Mouse (Mus musculus): ENCODE data around the gene Ctss. TPM values are rescaled to one million over a fixed set of nuclear protein-coding genes. Genes with fewer than 3 reads are reported as not detected.

Ctss gene
- polyA plus RNA-seq (2017; shearing (Covaris generic)), result 100 to 1,000 TPM; 244 to 569 (median 448) TPM

DNA sequence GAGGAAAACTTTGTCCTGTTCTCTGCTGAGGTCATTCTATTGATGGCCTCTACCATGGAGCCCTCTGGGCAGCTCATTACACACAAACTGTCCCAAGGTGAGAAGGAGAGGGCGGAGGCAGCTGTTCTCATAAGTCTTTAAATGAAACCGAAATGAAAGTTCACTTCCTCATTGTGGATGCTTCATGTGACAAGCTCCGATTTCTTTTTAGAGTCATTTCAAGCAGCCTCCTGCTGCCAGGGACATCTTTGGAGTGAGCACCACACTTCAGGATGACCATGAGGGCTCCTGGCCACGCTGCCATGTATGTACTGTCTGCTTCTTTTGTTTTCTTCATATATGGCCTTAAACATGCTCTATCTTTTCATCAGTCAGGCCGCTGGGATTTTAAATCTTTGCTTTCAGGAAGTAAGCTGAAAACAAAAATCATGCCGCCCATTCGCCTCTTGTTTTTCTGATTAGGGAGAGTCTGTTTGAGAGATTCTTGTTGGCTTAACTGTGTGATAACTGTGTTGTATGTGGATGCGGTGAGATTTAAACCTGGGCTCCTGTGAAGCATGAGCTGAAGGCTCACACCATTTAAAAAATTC, at the start of gene Ctss:
Gene Ctss (plus strand): TSS at position 165 of the 590 bp plus-strand sequence.
- peak; percentile 55 for ATAC-seq

DNA sequence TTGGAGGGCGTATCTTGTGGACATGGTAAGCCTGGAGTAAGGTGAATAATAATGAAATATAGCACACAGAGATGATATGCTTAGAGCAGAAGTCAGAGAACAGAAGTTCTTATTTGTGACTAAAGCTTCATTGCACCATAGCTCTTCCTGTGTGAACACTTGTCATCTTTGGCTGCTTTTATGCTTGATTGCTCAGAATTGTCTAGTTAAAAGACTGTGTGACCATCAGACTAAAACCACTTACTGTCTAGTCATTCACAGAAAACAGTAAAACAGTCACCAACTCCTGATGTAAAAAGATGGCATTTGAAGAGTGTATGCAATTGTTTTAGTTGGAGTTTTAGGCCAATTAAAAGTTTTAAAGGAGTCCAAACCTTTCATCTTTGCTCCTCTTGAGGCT, 47.6 kb upstream of the Ctss start:
- ATAC-seq, result no peak

DNA sequence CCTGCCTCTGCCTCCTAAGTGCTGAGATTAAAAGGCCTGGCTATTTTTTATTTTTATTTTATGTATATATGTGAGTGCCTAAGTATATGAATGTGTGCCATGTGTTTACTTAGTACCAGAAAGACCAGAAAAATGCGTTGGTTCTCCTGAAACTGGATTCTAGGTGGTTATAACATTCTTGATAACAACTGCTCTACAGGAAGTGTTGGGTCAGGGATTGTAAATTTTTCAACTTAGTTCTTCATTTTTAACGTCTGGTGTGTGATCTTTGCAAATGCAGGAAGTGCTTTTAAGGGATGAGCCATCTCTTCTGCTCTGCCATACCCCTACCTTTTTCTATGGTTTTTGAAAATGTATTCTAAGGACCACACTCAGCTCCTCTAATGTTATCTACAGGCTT, 40.2 kb upstream of the Ctss start:
- ATAC-seq, result no peak

DNA sequence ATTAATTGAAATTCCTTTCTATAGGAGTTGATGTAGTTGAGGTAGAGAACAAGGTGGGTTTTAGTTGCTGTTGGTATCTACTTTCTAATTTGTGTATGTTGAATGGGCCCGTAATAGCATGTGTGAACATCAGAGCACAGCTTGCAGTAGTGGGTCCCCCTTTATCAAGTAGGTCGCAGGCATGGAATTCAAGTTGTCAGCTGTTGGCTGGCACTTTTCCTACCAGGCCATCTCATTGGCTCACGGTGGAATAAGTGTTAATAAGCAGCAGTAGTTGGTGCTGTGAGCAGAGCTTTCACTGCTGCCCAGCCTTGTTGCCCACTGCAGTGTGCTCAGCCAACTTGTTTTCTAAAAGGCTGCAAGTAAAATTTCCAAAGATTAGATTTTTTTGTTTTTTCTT, 37.9 kb upstream of the Ctss start:
- no peak for ATAC-seq

DNA sequence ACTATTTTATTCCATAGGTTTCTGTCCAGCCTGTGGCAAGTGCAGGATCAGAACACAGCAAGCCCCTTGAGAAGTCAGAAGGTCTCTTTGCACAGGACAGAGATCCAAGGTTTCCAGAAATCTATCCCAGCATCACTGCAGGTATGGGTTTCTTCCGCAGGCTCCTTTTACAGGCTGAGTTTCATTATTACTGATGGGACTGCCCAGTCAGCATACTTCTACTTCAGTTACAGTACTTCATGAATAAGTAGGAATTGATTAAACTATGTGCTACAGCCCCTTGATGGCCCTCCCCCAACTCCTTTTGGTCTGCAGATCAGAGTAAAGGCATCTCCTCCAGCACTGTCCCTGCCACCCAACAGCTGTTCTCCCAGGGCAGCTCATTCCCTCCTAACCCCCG, 36.3 kb upstream of the Ctss start:
- no peak for ATAC-seq

DNA sequence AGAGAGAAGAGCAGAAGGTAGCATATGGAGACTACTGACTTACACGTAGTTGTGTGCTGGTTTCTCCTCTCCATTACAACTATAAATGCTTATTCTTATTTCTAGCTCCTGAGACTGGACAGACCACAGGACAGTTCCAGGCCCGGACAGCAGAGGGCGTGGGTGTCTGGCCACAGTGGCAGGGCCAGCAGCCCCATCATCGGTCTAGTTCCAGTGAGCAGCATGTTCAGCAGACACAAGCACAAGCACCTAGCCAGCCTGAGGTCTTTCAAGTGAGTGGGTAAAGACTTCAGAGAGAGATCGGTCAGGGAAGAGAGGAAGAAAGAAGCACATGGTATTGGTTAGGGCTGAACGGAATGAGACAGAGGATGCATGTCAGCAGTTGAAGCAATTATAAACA, 32.2 kb upstream of the Ctss start:
- ATAC-seq, result no peak

DNA sequence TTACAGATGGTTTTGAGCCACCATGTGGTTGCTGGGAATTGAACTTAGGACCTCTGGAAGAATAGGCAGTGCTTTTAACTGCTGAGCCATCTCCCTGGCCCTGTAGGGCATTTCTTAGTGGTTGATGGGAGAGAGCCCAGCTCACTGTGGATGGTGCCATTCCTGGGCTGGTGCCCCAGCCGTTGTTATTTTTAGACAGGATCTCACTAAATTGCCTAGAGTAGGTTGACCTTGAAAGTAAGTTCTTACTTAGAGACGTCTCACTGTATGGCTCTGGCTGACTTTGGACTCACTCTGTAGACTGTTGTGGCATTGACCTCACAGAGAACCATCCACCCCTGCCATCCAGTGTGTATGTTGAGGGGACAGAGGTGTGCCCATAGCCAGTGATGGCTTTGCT, 28.4 kb upstream of the Ctss start:
- no peak for ATAC-seq

DNA sequence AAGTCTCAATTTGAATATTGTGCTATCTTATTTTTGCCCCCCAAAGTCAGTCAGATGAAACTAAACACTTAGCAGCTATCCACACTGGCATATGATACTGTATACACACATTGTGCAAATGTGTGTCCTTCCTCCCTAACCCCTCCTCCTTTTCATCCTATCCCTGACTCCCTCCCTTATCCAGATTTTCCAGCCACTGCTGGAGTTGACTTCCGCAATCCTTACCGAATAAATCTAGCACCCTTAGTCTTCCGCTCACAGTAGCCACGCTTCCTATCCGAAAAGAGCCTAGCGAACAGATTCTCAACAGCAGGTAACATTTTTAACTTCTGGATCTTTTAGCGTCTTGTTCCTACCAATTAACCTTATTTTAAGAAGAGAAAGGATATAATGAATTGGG, 27.6 kb upstream of the Ctss start, which contains the start of gene Ctsk:
Gene Ctsk (plus strand): TSS at position 233 of the 400 bp plus-strand sequence.
- no peak for ATAC-seq

DNA sequence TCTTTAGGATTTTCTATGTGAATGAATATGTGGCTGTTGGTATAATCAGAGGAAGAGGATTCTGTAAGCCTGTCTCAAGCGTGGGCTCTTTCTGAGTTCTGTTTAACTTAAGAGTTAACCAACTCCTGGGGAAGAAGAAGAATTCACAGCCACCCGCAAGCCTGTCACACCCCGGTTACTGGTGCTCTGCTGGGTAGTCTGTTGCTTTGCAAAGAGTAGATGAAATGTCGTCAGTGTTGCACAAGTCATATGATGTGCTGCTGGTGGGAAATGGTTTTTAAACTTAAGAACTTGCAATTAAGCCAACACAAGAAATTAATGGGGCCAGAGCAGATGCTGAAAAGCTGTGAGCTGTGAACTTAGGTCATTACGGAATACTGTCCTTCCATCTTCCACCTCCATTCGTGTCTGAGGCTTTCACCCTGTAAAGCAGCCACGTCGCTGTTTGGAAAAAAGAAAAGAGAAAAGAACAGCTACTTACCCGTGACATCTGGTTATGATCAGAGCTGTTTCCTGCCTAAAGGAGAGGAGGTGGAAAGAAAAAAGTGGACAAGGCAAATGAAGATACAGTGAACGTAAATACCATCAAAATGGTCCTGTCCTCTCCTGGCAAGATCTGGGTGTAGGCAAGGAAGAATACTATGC, 27.0 kb upstream of the Ctss start:
- ATAC-seq, result no peak

DNA sequence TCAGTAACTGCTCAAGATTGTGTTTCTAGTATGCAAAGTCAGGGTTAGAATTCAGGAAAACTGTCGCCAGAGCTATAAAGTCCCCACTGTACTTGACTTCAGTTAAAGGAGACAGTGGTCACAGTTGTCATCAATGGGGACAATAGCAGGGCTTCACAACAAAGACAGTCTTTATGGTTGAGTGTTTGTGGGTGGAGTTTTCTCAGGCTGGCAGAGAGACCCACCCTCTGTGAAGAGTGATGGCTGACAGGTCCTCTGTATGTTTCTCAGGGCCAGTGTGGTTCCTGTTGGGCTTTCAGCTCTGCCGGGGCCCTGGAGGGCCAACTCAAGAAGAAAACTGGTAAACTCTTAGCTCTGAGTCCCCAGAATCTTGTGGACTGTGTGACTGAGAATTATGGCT, 24.3 kb upstream of the Ctss start:
- ATAC-seq, result no peak

DNA sequence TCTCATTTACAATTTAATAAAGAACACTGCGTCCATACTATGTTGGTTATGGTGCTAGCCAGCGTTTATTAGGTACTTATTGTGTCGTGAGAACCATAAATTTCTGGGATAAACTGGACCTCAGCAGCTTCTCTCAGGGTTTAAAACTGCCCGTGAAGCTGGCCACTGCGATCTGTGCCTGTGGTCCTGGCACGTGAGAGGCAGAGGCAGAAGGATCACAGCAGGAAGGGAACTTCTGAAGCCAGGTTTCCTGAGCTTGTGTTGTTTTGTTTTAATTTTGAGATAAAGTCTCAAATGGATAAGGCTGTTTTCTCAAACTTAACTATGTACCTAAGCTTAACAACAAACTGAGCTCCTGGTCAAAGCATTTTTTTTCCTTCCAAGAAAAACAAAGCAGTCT, 17.2 kb upstream of the Ctss start:
- no peak for ATAC-seq

DNA sequence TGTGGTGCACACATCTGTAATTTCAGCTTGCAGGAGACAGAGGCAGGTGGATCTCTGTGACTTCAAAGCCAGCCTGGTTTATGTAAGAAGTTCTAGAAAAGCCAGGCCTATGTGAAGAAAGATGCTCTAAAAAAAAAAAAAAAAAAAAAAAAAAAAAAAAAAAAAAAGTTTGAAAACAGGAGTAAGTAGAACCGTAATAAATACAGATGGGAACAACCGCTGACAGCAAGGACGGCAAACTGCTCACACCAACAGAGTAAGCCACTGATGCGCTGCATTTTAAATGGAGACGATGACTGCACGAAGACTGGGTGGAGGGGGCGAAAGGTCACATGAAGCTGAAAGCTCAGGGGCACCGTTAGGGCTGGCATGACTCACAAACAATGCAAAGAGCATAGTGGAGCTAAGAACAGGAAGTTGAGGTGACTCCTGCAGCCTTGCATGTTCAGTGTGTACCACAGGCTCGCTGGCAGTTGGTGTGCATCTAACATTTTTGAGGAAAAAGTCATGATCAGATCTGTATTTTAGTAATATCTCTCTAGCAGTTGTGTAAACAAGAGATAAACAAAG, 14.9 kb upstream of the Ctss start:
- peak; percentile 99 for ATAC-seq

DNA sequence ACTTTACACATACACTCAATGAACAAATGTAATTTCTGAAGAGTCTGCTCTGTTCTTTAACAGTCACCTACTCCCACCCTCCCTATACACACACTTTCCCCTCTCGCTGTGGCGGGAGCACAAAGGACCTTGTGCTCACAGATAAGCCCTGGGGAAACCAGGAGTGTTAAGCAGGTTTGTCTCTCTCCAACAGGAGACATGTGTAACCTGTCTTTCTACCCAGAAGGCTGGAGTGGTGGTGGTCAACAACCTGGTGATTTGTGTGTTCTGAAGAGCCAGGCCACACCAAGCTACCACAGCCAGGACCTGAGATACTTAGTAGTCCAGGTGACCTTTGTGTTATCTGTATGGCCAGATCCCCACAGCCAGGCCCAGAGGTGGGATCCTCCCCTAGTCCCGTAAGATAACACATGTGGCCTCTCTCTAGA, 10.0 kb upstream of the Ctss start:
- no peak for ATAC-seq

DNA sequence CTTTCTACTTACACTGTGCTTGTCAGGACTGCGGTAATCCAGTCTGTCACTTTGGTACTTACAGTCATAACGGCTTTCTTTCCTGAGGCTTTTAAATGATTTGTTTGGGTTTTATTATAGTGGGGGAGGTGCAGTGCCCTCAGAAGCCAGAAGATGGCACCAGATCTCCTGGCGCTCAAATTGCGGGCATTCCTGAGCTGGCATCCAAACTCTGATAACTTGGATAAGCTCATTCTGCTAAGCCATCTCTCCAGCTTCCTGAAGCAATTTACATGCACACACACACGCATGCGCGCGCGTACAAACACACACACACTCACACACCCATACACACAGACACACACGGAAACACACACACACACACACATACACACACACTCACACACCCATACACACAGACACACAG, 9.1 kb upstream of the Ctss start:
- ATAC-seq, result peak; percentile 84

DNA sequence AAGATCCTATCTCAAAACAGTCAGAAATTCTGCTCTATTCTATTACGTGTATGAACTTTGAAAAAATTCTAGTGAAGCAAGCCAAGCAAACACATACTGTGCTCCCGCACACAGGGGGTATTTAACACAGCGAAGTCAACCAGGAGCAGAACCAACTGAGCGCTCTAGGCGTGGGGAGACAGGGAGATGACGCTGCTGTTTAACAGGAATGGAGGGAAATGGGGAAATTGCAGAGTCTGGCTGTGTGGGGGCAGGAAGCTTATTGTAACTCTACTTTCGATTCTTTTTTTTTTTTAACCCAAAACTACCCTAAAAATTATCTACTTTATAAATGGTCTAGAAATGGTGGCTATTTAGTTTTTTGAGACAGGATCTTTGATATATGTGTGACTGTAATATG, 7.7 kb upstream of the Ctss start:
- ATAC-seq, result no peak

DNA sequence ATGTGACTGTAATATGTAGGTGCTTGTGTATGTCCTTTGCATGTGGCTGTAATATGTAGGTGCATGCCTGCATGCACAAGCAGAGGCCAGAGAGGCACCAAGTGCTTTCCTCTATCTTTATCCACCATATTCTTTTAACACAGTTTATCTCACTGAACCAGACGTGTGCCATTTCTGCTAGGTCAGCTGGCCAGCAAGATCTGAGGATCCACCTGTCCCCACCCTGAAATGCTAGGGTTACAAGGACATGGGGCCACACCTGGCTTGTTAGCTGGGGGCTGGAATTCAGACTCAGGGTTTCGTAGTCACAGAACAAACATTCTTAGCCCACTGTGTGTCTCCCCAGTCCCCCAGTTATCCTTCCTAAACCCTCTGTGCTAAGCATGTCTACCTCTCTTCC, 7.3 kb upstream of the Ctss start:
- no peak for ATAC-seq

DNA sequence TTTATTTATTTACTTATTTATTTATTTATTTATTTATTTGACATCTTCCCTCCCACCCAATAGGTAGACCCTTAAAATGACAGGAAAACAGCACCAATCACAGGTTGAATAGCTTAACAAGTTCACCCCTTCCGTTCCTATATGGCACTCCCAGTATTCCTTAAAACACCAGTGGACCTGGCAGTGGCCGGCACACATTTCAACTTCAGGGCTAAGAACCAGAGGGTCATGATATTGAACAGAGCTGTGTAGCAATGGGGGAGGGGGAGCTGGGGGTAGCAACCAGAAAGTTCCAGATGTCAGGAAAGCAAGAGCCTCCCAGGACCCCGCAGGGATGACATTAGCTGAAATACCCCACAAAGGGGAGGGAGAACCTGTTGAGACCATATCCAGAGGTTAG, 6.5 kb upstream of the Ctss start:
- no peak for ATAC-seq

DNA sequence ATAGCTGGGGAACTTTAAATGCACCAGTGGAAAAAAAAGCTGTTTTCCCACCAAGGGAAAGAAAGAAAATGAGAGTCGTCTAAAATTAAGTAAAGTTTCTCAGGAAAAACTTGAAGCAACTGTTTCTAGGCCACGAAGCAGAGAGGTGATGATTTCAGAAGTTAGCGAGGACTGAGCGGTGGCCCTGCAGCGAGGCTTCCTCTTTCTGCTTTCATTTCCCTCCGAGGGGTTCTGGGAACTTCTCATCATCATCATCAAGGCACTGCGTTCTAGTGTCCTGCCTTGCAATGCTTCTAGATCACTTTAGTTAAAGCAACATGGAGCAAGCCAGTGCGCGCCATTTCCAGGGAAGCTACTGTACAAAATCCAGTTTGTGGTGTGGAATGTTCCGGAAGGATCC, 5.4 kb upstream of the Ctss start:
- no peak for ATAC-seq

DNA sequence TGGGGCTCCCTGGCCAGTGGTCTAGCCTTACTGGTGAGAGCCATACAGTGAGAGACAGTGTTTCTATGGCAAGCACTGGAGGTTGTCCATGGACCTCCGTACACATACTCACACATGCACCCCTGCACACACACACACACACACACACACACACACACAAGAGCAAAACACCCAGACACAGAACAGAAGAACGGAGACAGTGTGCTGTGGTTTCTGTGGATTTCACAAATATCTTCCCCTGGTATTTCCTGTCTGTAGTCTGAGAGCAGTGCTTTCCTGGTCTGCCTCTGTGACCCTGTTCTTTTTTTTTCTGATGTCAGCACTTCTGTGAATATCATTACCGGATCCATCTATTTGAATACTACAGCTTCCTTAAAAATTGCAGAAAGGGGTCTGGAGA, 2.9 kb upstream of the Ctss start:
- peak; percentile 92 for ATAC-seq

DNA sequence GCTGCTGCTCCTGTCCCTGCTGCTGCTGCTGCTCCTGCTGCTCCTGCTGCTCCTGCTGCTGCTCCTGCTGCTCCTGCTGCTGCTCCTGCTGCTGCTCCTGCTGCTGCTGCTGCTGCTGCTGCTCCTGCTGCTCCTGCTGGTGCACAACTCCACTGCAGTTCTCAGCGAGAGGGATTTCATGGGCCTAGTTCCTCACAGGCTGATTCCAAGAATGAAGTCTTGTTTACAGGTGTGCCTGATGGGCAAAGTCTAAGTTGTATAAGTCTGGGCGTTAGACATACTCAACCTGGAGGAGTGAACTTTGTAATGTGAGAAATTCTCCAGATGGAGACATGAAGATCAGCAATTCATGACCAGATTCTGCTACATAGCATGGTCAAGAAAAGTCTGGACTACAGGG, 1.9 kb upstream of the Ctss start:
- no peak for ATAC-seq

DNA sequence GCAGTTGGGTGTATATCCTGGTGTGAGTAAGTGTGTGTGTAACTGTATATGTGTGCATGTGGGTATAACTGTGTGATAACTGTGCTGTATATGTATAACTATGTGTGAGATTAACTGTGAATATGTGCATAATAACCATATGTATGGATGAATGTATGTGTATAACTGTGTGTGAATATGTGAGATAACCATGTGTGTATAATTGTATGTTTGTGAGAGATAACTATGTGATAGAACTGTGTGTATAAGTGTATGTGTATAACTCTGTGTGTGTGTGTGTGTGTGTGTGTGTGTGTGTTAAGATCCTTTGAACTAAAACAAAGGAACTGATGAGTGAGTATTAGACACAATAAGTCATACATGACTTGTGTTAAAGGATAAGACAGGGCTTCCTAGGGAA, 475 bp upstream of the Ctss start:
- no peak for ATAC-seq

DNA sequence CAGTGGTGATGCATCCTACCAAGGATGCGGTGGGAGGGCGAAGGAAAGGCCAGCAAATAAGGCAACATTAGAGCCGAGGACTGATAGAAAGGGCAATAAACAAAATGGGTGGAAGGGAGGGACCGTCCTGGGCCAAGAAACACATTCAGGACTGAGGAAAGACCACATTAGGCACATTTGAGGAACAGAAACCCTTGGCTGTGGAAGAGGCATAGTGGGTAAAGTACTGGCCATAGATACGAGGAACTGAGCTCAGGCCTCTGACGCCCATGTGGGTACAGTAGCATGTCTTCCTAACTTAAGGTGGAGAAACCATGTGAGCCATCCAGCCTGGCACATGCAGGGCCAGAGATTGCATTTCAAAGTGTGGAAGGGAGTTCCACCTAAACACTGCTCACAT, 3.2 kb downstream of the Ctss start:
- no peak for ATAC-seq

DNA sequence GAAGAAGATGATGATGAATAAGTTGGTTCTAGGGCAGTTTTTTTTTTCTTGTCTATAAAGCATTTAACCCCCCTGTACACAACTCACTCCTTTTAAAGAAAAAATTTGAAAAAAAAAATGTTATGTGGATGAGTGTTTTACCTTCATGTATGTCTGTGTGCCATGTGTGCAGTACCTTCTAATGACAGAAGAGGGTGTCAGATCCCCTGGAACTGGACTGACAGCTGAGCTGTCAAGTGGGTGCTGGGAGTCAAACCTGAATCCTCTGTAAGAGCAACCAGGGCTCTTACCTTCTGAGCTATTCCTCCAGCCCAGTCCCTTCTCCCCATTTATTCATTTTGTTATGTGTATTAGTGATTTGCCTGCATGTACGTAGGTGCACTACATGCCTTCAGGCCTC, 4.4 kb downstream of the Ctss start:
- no peak for ATAC-seq

DNA sequence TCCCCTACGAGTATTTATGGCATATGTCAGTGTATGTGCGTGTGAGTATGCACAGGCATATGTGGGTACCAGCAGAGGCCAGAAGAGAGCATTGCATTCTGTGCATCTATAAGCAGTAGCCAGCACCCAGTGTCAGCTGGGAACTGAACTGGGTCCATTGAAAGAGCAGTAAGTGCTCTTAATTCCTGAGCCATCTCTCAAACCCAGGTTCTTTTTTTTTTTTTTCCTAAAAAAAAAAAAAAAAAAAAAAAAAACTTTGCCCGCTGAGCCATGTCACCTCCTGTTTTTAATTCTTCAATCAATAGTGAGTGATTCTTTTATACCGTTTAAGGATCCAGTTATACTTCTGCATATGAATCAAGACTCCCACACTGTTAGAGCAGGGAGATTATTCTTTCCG, 6.8 kb downstream of the Ctss start:
- no peak for ATAC-seq

DNA sequence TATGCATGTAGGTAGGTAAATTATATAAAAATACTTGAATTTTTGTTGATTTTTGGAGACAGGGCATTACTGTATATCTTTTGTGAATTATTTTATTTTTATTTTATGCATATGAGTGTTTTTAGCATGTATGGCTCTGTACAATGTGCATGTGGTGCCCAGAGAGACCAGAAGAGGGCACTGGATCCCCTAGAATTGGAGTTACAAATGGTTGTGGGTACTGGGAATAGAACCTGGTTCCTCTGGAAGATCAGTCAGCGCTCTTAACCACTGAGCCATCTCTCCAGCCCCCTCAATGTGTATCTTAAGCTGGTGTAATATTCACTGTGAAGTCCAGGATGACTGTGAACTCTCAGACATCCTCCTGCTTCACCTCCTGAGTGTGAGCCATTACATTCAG, 8.3 kb downstream of the Ctss start:
- ATAC-seq, result no peak
